Mouse (Mus musculus): ENCODE results near the gene Flnc. TPM values are rescaled to one million over a fixed set of nuclear protein-coding genes. Genes with fewer than 3 reads are reported as not detected.

Gene Flnc
- polyA plus RNA-seq, 1 experiment: not detected

DNA sequence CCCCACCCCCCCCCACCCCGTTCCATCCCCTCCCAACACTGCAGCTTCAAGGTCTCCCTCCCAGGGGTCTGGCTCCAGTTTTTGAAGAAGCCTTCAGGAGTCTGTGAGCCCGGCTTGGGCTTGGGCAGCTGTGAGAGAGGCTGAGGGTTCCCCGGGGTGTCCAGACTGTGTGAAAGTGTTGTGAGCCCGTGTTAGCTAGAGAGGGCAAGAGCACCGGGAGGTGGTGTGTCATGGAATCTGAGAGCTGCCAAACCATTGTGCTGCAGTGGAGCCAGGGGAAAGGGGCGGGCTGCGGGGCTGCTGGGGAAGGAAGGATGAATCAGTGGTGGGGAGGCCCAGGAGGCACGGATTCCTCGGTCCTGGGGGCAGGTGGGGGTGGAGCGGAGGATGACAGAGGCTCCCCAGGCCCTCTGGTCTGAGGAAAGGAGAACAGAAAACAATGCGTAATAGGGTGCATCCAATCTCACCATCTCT lies 3.4 kb downstream of the Flnc start:
- Histone ChIP-seq H3K4me1 (ENCODE audit: control insufficient read depth, insufficient read depth, low read length) (peaks cover 43% of the 10 kb centered on the region), H3K4me3 (ENCODE audit: insufficient read depth, low read depth, low read length) (no peak overlapping the region), H3K27ac (ENCODE audit: insufficient read depth, low read depth, low read length) (no peak overlapping the region)
- WGBS: 7% methylated on average over 11 of the region's 11 CpGs
- TF ChIP-seq CTCF (IDR thresholded peaks at IDR 0.05; ENCODE audit: insufficient read depth, low read depth, low read length) (no peak), POLR2A (IDR thresholded peaks at IDR 0.05; ENCODE audit: insufficient read depth, low read depth, low read length) (no peak)

DNA sequence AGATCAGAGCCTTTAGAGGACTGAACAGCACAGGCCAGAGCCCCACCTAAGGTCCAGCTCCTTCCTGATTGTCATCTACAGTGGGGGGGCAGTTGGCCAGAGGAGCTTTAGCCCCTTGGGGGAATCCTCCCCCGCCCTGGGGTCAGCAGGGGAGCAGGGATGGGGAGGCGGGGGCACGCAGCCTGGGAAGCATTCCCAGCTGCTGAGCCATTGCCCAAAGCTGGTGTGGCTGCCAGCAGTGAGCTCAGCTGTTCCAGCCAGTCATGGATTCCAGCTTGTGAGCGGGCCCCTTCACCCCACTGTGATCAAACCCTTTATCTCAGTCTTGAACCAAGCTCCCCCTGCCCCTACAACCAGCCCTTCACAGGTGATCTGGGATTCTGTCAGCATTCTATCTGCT lies 6.2 kb downstream of the Flnc start:
- 63% methylated on average over 4 of the region's 4 CpGs for WGBS
- H3K4me3 ChIP-seq (ENCODE audit: insufficient read depth, low read depth, low read length): no peak overlapping the region
- TF ChIP-seq CTCF (IDR thresholded peaks at IDR 0.05; ENCODE audit: insufficient read depth, low read depth, low read length) (no peak), POLR2A (IDR thresholded peaks at IDR 0.05; ENCODE audit: insufficient read depth, low read depth, low read length) (no peak)
- no peak overlapping the region for H3K27ac ChIP-seq (ENCODE audit: insufficient read depth, low read depth, low read length)
- H3K4me1 ChIP-seq (ENCODE audit: control insufficient read depth, insufficient read depth, low read length): peaks cover 24% of the 10 kb centered on the region

DNA sequence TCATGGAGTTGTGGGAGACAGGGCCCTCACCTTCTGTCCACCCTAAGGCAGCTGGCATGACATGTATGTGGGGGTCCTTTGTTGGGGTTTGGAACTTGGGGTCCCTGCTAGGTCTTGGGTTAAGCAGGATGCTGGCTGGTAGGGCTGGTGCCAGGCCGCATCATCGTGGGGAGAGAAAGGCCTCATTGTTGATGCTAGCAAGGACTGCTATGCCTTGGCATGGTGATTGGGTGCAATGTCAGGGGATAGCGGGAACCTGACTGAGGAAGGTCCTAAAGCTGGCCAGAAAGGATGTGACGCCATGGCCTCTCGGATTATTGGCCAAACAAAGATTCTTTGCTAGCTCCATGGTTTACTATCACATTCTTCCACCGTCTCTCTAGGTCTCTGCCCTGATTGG lies 6.7 kb downstream of the Flnc start:
- 73% methylated on average over 6 of the region's 6 CpGs for WGBS

DNA sequence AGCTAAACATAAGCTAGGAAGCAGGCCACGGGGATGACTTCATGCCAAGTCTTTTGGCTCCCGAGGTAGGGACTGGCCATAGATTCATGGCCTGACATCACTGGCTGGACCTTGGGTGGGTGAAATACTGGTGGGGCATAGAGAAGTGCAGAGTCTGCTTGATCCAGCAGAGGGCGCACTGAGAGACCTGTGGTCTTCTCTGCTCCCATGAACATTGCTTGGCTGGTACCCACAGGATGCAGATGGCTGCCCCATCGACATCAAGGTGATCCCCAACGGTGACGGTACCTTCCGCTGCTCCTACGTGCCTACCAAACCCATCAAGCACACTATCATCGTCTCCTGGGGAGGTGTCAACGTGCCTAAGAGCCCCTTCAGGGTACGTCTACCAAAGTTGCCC lies 11.7 kb downstream of the Flnc start:
- 74% methylated on average over 11 of the region's 11 CpGs for WGBS
- no peaks in the 10 kb centered on the region for H3K4me1 ChIP-seq (ENCODE audit: control insufficient read depth, insufficient read depth, low read length)
- no peak overlapping the region for H3K27ac ChIP-seq (ENCODE audit: insufficient read depth, low read depth, low read length)
- no peak overlapping the region for H3K4me3 ChIP-seq (ENCODE audit: insufficient read depth, low read depth, low read length)
- TF ChIP-seq CTCF (IDR thresholded peaks at IDR 0.05; ENCODE audit: insufficient read depth, low read depth, low read length): no peak
- no peak for TF ChIP-seq POLR2A (IDR thresholded peaks at IDR 0.05; ENCODE audit: insufficient read depth, low read depth, low read length)

More for the DNA sequence above, 6.7 kb downstream of the Flnc start:
- H3K27ac ChIP-seq (ENCODE audit: insufficient read depth, low read depth, low read length): no peak overlapping the region
- no peak overlapping the region for H3K4me3 ChIP-seq (ENCODE audit: insufficient read depth, low read depth, low read length)
- TF ChIP-seq CTCF (IDR thresholded peaks at IDR 0.05; ENCODE audit: insufficient read depth, low read depth, low read length) (no peak), POLR2A (IDR thresholded peaks at IDR 0.05; ENCODE audit: insufficient read depth, low read depth, low read length) (no peak)
- peaks cover 22% of the 10 kb centered on the region for H3K4me1 ChIP-seq (ENCODE audit: control insufficient read depth, insufficient read depth, low read length)

GRCm38 (mm10) chr6:29445354-29445753 lies 12.3 kb downstream of the Flnc start:
- Histone ChIP-seq H3K4me1 (ENCODE audit: control insufficient read depth, insufficient read depth, low read length) (no peaks in the 10 kb centered on the region), H3K4me3 (ENCODE audit: insufficient read depth, low read depth, low read length) (no peak overlapping the region), H3K27ac (ENCODE audit: insufficient read depth, low read depth, low read length) (no peak overlapping the region)
- TF ChIP-seq CTCF (IDR thresholded peaks at IDR 0.05; ENCODE audit: insufficient read depth, low read depth, low read length) (no peak), POLR2A (IDR thresholded peaks at IDR 0.05; ENCODE audit: insufficient read depth, low read depth, low read length) (no peak)
- WGBS: 94% methylated on average over 7 of the region's 7 CpGs

DNA sequence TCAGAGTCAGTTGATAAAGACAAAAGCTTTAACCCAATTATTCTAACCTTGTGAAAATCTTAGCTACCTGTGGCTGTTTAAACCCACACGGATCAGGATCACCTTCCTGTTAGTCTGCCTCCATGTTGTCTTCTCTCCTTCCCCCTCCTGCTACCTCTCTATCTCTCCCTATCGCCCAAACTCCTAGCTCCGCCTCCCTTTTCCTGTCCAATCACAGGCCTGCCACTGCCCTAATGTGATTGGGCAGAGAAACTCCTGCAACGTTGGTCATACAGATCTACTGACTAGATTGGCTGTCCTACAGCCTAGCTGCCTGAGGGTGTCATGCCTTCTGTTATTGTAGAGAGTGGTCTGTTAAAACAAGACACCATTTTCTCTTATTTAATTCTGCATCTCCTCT lies 16.8 kb downstream of the Flnc start:
- H3K4me3 ChIP-seq (ENCODE audit: insufficient read depth, low read depth, low read length): no peak overlapping the region
- no peak for TF ChIP-seq POLR2A (IDR thresholded peaks at IDR 0.05; ENCODE audit: insufficient read depth, low read depth, low read length)
- no peak for TF ChIP-seq CTCF (IDR thresholded peaks at IDR 0.05; ENCODE audit: insufficient read depth, low read depth, low read length)
- no peak overlapping the region for H3K27ac ChIP-seq (ENCODE audit: insufficient read depth, low read depth, low read length)
- WGBS: 41% methylated on average over 4 of the region's 4 CpGs
- no peaks in the 10 kb centered on the region for H3K4me1 ChIP-seq (ENCODE audit: control insufficient read depth, insufficient read depth, low read length)

GRCm38 (mm10) chr6:29450667-29451066 lies 17.6 kb downstream of the Flnc start:
- H3K4me1 ChIP-seq (ENCODE audit: control insufficient read depth, insufficient read depth, low read length): no peaks in the 10 kb centered on the region
- H3K4me3 ChIP-seq (ENCODE audit: insufficient read depth, low read depth, low read length): no peak overlapping the region
- TF ChIP-seq POLR2A (IDR thresholded peaks at IDR 0.05; ENCODE audit: insufficient read depth, low read depth, low read length): no peak
- TF ChIP-seq CTCF (IDR thresholded peaks at IDR 0.05; ENCODE audit: insufficient read depth, low read depth, low read length): no peak
- 94% methylated on average over 6 of the region's 6 CpGs for WGBS
- no peak overlapping the region for H3K27ac ChIP-seq (ENCODE audit: insufficient read depth, low read depth, low read length)

DNA sequence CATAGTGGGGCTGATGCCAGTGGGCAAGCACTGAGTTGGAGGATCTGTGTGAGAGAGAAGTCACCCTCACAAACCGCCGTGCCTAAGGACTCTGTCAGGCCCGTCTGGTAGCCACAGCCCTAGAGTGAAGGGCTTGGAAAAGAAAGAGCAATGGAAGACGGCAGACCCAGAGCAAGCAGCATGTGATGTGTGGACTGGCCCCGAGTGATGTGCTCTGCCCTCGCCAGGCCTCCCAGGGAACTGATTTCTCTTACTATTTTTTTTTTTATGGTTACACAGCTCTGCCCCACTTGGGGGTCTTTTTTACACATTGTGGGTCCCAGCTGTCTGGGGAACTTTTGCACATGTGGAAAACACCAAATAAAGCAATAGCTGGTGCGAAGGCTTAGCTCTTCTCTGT lies 28.4 kb downstream of the Flnc start:
- 53% methylated on average over 7 of the region's 7 CpGs for WGBS
- Histone ChIP-seq H3K4me3 (ENCODE audit: insufficient read depth, low read depth, low read length) (no peak overlapping the region), H3K27ac (ENCODE audit: insufficient read depth, low read depth, low read length) (no peak overlapping the region), H3K4me1 (ENCODE audit: control insufficient read depth, insufficient read depth, low read length) (no peaks in the 10 kb centered on the region)
- TF ChIP-seq POLR2A (IDR thresholded peaks at IDR 0.05; ENCODE audit: insufficient read depth, low read depth, low read length): no peak
- TF ChIP-seq CTCF (IDR thresholded peaks at IDR 0.05; ENCODE audit: insufficient read depth, low read depth, low read length): no peak

DNA sequence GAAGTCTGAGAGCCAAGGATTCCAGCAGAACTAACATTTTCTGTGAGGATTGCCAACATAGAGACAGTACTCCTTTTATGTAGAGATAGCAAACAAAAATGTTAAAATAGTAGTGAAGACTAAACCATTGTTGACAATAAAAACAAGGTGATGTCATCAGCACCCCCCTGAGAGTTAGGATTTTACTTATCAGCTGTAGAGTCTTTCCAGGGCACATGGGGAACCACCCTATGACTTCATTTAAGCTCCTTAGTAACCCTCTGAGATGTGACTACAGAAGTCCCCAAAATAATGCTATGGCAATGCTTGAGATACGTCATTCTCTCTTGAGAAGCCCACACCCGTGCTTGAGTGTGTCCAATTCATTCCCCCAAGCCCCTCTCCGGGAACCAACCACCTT lies 30.3 kb downstream of the Flnc start:
- no peak overlapping the region for H3K27ac ChIP-seq (ENCODE audit: insufficient read depth, low read depth, low read length)
- TF ChIP-seq POLR2A (IDR thresholded peaks at IDR 0.05; ENCODE audit: insufficient read depth, low read depth, low read length) (no peak), CTCF (IDR thresholded peaks at IDR 0.05; ENCODE audit: insufficient read depth, low read depth, low read length) (no peak)

More for the DNA sequence above, 30.3 kb downstream of the Flnc start:
- 70% methylated on average over 3 of the region's 3 CpGs for WGBS
- no peaks in the 10 kb centered on the region for H3K4me1 ChIP-seq (ENCODE audit: control insufficient read depth, insufficient read depth, low read length)
- no peak overlapping the region for H3K4me3 ChIP-seq (ENCODE audit: insufficient read depth, low read depth, low read length)
